Mouse (Mus musculus) cerebellum, adult 2 months (tissue): ENCODE results near the gene Zfp354a.

Source experiments
- CTCF ChIP-seq: fragments of 200-500 bp; IDR thresholded peaks from 2 replicates; pipeline ENCODE4 v1.5.1; 2011; ENCODE audit warnings: low read depth, mild to moderate bottlenecking, control low read depth, low read length, moderate library complexity, borderline replicate concordance; ENCODE audit not compliant: insufficient read depth
- POLR2A ChIP-seq: fragments of 200-500 bp; IDR thresholded peaks from 2 replicates; pipeline ENCODE4 v1.6.1; 2011; ENCODE audit warnings: low read length, control low read depth, borderline replicate concordance; ENCODE audit not compliant: insufficient read depth

DNA sequence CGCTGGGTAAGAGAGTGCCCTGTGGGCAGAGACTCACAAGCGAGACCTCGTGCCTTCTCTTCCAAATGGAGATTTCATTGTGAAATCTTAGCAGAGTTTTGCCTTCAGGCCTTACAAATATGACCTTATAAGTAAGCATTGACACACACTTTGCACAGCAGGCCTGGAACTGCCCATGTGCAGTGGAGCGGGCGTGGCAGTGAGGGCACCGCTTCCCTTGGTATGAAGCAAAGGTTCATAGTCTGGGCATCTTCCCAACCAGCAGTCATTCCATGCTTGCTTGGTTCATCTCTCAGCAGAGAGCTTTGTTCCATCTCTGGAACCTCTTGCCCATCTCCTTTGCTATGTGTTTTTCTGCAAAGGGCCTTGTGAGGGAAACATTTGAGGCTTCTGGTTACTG lies 1.9 kb downstream of the Zfp354a start:
- TF ChIP-seq POLR2A (no peak), CTCF (no peak)
